Mouse (Mus musculus) limb, embryonic 13.5 days (tissue): ENCODE measurements around the gene Psme2. TPM values are rescaled to one million over a fixed set of nuclear protein-coding genes. Genes with fewer than 3 reads are reported as not detected.

ENCODE experiments used
- ATAC-seq: fragments of 200-750 bp; cut with Nextera tagmentation; 2 replicates; pipeline ENCODE4 v1.8.0; 2017; ENCODE audit warnings: low read depth, moderate number of reproducible peaks, moderate TSS enrichment; ENCODE audit not compliant: low FRiP score
- H3K27ac ChIP-seq: fragments of 300-500 bp; sonication (generic); 2 replicates; pipeline ENCODE4 v1.5.1; 2015; ENCODE audit warnings: inconsistent platforms, mild to moderate bottlenecking, moderate library complexity
- H3K27me3 ChIP-seq: fragments of 300-500 bp; sonication (generic); 2 replicates; pipeline ENCODE4 v1.6.1; 2015; ENCODE audit warnings: mild to moderate bottlenecking, inconsistent platforms
- H3K36me3 ChIP-seq: fragments of 300-500 bp; sonication (generic); 2 replicates; pipeline ENCODE4 v1.6.1; 2015; ENCODE audit warnings: inconsistent platforms, mild to moderate bottlenecking, moderate library complexity
- H3K4me1 ChIP-seq: fragments of 300-500 bp; sonication (generic); 2 replicates; pipeline ENCODE4 v1.6.1; 2015; ENCODE audit warnings: inconsistent platforms
- H3K4me2 ChIP-seq: fragments of 300-500 bp; sonication (generic); replicated peaks from 2 replicates; pipeline ENCODE4 v1.6.1; 2015; ENCODE audit warnings: inconsistent platforms, mild to moderate bottlenecking, moderate library complexity
- H3K4me3 ChIP-seq: fragments of 300-500 bp; sonication (generic); 2 replicates; pipeline ENCODE4 v1.5.1; 2015; ENCODE audit warnings: moderate library complexity, mild to moderate bottlenecking, inconsistent platforms
- H3K9ac ChIP-seq: fragments of 300-500 bp; sonication (generic); 2 replicates; pipeline ENCODE4 v1.6.1; 2015; ENCODE audit warnings: mild to moderate bottlenecking, inconsistent platforms
- H3K9me3 ChIP-seq: fragments of 300-500 bp; sonication (generic); 2 replicates; pipeline ENCODE4 v1.6.1; 2016; ENCODE audit warnings: inconsistent platforms
- WGBS: fragments of 180-500 bp; shearing (Covaris S2); methylation state at CpG from one replicate; pipeline ENCODE4 v1.1.7; 2015; 5-methylcytosine and 5-hydroxymethylcytosine counted together
- polyA plus RNA-seq: library from polyadenylated mRNA; unstranded; fragments of >200 nt; fragmentation: Nextera tagmentation; extraction: Ambion mirVana; gene quantifications from 2 replicates; pipeline ENCODE4 v1.2.1, GENCODE M21; 2015

Gene Psme2
- polyA plus RNA-seq, 1 experiment from 2014 or later, result 280 TPM

GRCm38 (mm10) chr14:55577871-55578667 lies 12.8 kb downstream of the Psme2 start, which contains the start of gene Psme1:
Gene Psme1 (plus strand): TSS chr14:55578123.
- Histone ChIP-seq H3K4me3 (peak within 1 kb of the TSS; percentile 80), H3K4me1 (peaks cover 18% of the 10 kb centered on the region), H3K27ac (peak within 1 kb of the TSS; percentile 83), H3K36me3 (peaks cover 26% of the 10 kb centered on the region), H3K9ac (peak within 1 kb of the TSS; percentile 90), H3K9me3 (no peaks in the 10 kb centered on the region), H3K4me2 (peak within 1 kb of the TSS; percentile 94), H3K27me3 (no peaks in the 10 kb centered on the region)
- ATAC-seq, result peak; percentile 90
- WGBS, result under 1% methylated on average over 31 of the region's 32 CpGs

DNA sequence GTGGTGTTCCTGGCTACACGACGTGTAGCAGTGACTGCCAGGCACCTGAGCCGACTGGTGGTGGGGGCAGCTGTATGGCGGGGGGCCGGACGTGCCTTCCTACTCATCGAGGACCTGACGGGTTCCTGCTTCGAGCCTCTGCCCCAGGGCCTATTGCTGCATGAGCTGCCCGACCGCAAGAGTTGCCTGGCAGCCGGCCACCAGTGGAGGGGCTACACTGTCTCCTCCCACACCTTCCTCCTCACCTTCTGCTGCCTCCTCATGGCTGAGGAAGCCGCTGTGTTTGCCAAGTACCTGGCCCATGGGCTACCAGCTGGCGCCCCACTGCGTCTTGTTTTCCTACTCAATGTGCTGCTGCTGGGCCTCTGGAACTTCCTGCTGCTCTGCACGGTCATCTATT lies 14.5 kb downstream of the Psme2 start:
- Histone ChIP-seq H3K9ac (no peak overlapping the region), H3K4me1 (peaks cover 18% of the 10 kb centered on the region), H3K4me3 (peak overlapping the region; percentile 21), H3K4me2 (peak overlapping the region; percentile 34; the same call in 1 of the 2 replicates), H3K27ac (no peak overlapping the region), H3K36me3 (peaks cover 18% of the 10 kb centered on the region), H3K27me3 (no peaks in the 10 kb centered on the region), H3K9me3 (no peaks in the 10 kb centered on the region)
- ATAC-seq, result no peak
- 77% methylated on average over 16 of the region's 16 CpGs for WGBS

GRCm38 (mm10) chr14:55575711-55576110 lies 15.2 kb downstream of the Psme2 start:
- H3K4me3 ChIP-seq, result peak overlapping the region; percentile 21
- no peaks in the 10 kb centered on the region for H3K27me3 ChIP-seq
- H3K27ac ChIP-seq, result no peak overlapping the region

GRCm38 (mm10) chr14:55575302-55575701 lies 15.6 kb downstream of the Psme2 start, which contains the start of gene Fitm1:
Gene Fitm1 (plus strand): TSS chr14:55575617.
- Histone ChIP-seq H3K27ac (no peak within 1 kb of the TSS), H3K4me1 (peaks cover 18% of the 10 kb centered on the region), H3K27me3 (no peaks in the 10 kb centered on the region), H3K9me3 (no peaks in the 10 kb centered on the region), H3K4me2 (peak within 1 kb of the TSS; percentile 34; the same call in 1 of the 2 replicates), H3K4me3 (peak within 1 kb of the TSS; percentile 21), H3K9ac (0 out of 2 replicates have a peak within 1 kb of the TSS, but pooled peaks have one; percentile 8), H3K36me3 (peaks cover 10% of the 10 kb centered on the region)
- ATAC-seq, result peak; percentile 53; the same call in 1 of the 2 replicates
- 75% methylated on average over 8 of the region's 8 CpGs for WGBS

More at GRCm38 (mm10) chr14:55575711-55576110, 15.2 kb downstream of the Psme2 start:
- 75% methylated on average over 13 of the region's 13 CpGs for WGBS
- peaks cover 11% of the 10 kb centered on the region for H3K36me3 ChIP-seq
- H3K9me3 ChIP-seq, result no peaks in the 10 kb centered on the region
- 0 out of 2 replicates have a peak overlapping the region, but pooled peaks have one; percentile 34 for H3K4me2 ChIP-seq
- peaks cover 18% of the 10 kb centered on the region for H3K4me1 ChIP-seq
- no peak for ATAC-seq
- no peak overlapping the region for H3K9ac ChIP-seq

GRCm38 (mm10) chr14:55571760-55572159 lies 19.2 kb downstream of the Psme2 start:
- no peak overlapping the region for H3K4me3 ChIP-seq
- no peak overlapping the region for H3K27ac ChIP-seq
- ATAC-seq, result no peak
- no peaks in the 10 kb centered on the region for H3K9me3 ChIP-seq
- H3K27me3 ChIP-seq, result no peaks in the 10 kb centered on the region
- peaks cover 4% of the 10 kb centered on the region; the same call in 1 of the 2 replicates for H3K4me1 ChIP-seq
- H3K36me3 ChIP-seq, result peaks cover 38% of the 10 kb centered on the region
- H3K4me2 ChIP-seq, result no peak overlapping the region
- no peak overlapping the region for H3K9ac ChIP-seq

- H3K9ac ChIP-seq, result no peak overlapping the region
- no peak overlapping the region for H3K4me3 ChIP-seq
- no peak overlapping the region for H3K27ac ChIP-seq
- H3K27me3 ChIP-seq, result no peaks in the 10 kb centered on the region
- H3K9me3 ChIP-seq, result no peaks in the 10 kb centered on the region
- WGBS, result 93% methylated on average over 2 of the region's 2 CpGs
- no peak for ATAC-seq
- H3K4me2 ChIP-seq, result no peak overlapping the region
- H3K4me1 ChIP-seq, result peaks cover 2% of the 10 kb centered on the region; the same call in 1 of the 2 replicates
- peaks cover 50% of the 10 kb centered on the region for H3K36me3 ChIP-seq
Measured at GRCm38 (mm10) chr14:55570588-55570987, 20.3 kb downstream of the Psme2 start.

GRCm38 (mm10) chr14:55567496-55567895 lies 23.4 kb downstream of the Psme2 start:
- no peak for ATAC-seq
- peaks cover 71% of the 10 kb centered on the region for H3K36me3 ChIP-seq
- no peak overlapping the region for H3K9ac ChIP-seq
- no peak overlapping the region for H3K4me3 ChIP-seq
- no peak overlapping the region for H3K4me2 ChIP-seq
- H3K4me1 ChIP-seq, result no peaks in the 10 kb centered on the region
- no peaks in the 10 kb centered on the region for H3K27me3 ChIP-seq
- 89% methylated on average over 3 of the region's 3 CpGs for WGBS
- H3K27ac ChIP-seq, result no peak overlapping the region
- no peaks in the 10 kb centered on the region for H3K9me3 ChIP-seq

DNA sequence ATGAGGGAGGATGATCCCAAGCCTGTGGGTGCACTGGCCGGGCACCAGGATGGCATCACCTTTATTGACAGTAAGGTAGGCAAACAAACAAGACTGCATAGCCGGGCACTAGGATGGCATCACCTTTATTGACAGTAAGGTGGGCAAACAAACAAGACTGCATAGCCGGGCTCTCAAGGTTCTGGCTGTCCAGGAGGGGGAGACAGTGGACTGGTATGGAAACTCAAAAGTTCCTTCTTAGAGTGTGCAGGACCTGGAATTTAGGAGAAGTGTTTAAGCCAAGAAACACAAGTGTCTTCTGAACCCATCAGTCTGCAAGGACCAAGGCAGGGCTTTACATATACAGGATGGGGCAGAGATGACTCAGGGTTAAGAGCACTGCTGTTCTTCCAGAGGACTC lies 25.2 kb downstream of the Psme2 start:
- H3K27me3 ChIP-seq, result no peaks in the 10 kb centered on the region
- 88% methylated on average over 3 of the region's 3 CpGs for WGBS
- H3K4me1 ChIP-seq, result peaks cover 14% of the 10 kb centered on the region
- no peak overlapping the region for H3K4me3 ChIP-seq
- H3K4me2 ChIP-seq, result no peak overlapping the region
- H3K27ac ChIP-seq, result no peak overlapping the region
- H3K36me3 ChIP-seq, result peaks cover 71% of the 10 kb centered on the region
- H3K9ac ChIP-seq, result peak overlapping the region; percentile 13; the same call in 1 of the 2 replicates
- no peaks in the 10 kb centered on the region for H3K9me3 ChIP-seq
- no peak for ATAC-seq

- H3K36me3 ChIP-seq, result peaks cover 48% of the 10 kb centered on the region
- ATAC-seq, result no peak
- 88% methylated on average over 11 of the region's 11 CpGs for WGBS
- H3K9me3 ChIP-seq, result no peaks in the 10 kb centered on the region
- no peaks in the 10 kb centered on the region for H3K27me3 ChIP-seq
- no peak overlapping the region for H3K27ac ChIP-seq
- H3K4me1 ChIP-seq, result peaks cover 14% of the 10 kb centered on the region
- no peak overlapping the region for H3K4me2 ChIP-seq
- H3K4me3 ChIP-seq, result no peak overlapping the region
- H3K9ac ChIP-seq, result no peak overlapping the region
Measured at GRCm38 (mm10) chr14:55563249-55563648, 27.7 kb downstream of the Psme2 start.

DNA sequence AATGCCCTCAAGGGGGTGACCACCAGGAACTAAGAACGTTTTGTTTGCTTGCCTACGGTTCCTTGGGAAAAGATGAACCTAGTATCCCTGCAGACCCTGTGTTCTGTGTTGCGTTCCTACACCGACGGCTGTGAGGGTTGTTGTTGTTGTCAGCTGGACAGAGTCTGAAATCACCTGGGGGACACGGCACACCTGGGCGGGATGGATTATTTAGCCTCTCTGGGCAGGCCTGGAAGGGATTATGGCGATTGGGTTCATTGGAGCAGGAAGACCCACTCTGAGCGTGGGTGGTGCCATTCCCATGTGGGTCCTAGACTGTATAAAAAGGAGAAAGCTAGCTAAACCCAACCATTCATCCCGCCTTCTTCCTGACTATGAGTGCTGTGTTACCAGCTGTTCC lies 29.1 kb downstream of the Psme2 start:
- Histone ChIP-seq H3K36me3 (peaks cover 35% of the 10 kb centered on the region), H3K9me3 (no peaks in the 10 kb centered on the region), H3K4me2 (peak overlapping the region; percentile 88), H3K27ac (no peak overlapping the region), H3K9ac (0 out of 2 replicates have a peak overlapping the region, but pooled peaks have one; percentile 66), H3K4me3 (peak overlapping the region; percentile 70), H3K27me3 (no peaks in the 10 kb centered on the region), H3K4me1 (peaks cover 18% of the 10 kb centered on the region)
- ATAC-seq, result no peak
- 86% methylated on average over 10 of the region's 10 CpGs for WGBS

- Histone ChIP-seq H3K4me1 (peaks cover 19% of the 10 kb centered on the region), H3K4me3 (peak within 1 kb of the TSS; percentile 70), H3K27me3 (no peaks in the 10 kb centered on the region), H3K27ac (peak within 1 kb of the TSS; percentile 97), H3K36me3 (peaks cover 20% of the 10 kb centered on the region), H3K4me2 (peak within 1 kb of the TSS; percentile 88), H3K9me3 (no peaks in the 10 kb centered on the region), H3K9ac (peak within 1 kb of the TSS; percentile 81)
- under 1% methylated on average over 51 of the region's 51 CpGs for WGBS
- peak; percentile 96 for ATAC-seq
Measured at GRCm38 (mm10) chr14:55560202-55561073, 30.5 kb downstream of the Psme2 start, which contains the start of gene A730061H03Rik. Gene A730061H03Rik (minus strand): TSS chr14:55560406.
